Mouse (Mus musculus) heart, postnatal 0 days (tissue): ENCODE results near the gene Smad6.

Experiments
- CTCF ChIP-seq: IDR thresholded peaks from 2 replicates; pipeline ENCODE4 v1.5.1; 2016; ENCODE audit warnings: antibody characterized with exemption, control low read depth, low read depth
- EP300 ChIP-seq: IDR thresholded peaks from 2 replicates; pipeline ENCODE4 v1.6.1; 2016; ENCODE audit warnings: antibody characterized with exemption, low read depth

DNA sequence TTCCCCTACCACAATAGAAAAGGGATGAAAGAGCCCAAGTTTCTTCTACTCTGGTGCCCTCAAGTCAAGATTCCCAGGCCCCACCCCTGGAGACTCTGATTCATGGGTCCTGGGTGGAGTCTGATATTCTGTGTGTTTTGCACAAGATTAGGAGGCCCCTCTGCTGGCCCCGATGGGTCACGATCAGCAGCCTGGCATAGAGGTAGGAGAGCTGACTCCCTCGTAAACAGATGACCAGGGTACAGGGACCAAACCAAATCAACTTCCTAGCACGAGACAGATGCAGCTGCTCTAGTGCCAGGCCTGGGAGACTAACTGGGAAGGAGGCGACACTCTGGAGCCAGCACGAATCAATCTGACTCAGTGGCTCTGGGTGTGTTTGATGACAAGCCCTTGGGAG is 51.0 kb downstream of the Smad6 start:
- TF ChIP-seq CTCF: no peak
- no peak for TF ChIP-seq EP300
